Mouse (Mus musculus) large intestine, adult 2 months (tissue): ENCODE data around the gene Psenen. TPM values are rescaled to one million over a fixed set of nuclear protein-coding genes. Genes with fewer than 3 reads are reported as not detected.

Source experiments
- DNase-seq: peaks from one replicate; pipeline ENCODE4 v3.0.0-alpha.2; 2012; ENCODE audit warnings: low read depth, low spot score
- WGBS: fragments of 180-500 bp; shearing (Covaris S2); methylation state at CpG from one replicate; pipeline ENCODE4 v1.1.7; 2018; 5-methylcytosine and 5-hydroxymethylcytosine counted together
- polyA plus RNA-seq: library from polyadenylated mRNA; depleted of rRNA; stranded (reverse); fragments of >200 nt; gene quantifications from 2 replicates; pipeline ENCODE4 v1.2.3, GENCODE M21; 2012; rRNA removed

Gene Psenen
- polyA plus RNA-seq, result 186 and 239 TPM in 2 replicates

GRCm38 (mm10) chr7:30563117-30563905, at the start of gene Psenen, which contains the start of the genes U2af1l4 and Gm49396:
Gene Psenen, minus strand, starts transcription at chr7:30563627.
Gene U2af1l4, plus strand, starts transcription at chr7:30563301.
Gene Gm49396, plus strand, starts transcription at chr7:30563344.
- DNase-seq, result peak; percentile 94
- under 1% methylated on average over 45 of the region's 45 CpGs for WGBS

- WGBS, result 36% methylated on average over 8 of the region's 8 CpGs
- DNase-seq, result no peak
Measured at GRCm38 (mm10) chr7:30612654-30613402, 49.4 kb upstream of the Psenen start, which contains the start of gene Upk1a. Gene Upk1a, minus strand, starts transcription at chr7:30612847.

- no peak for DNase-seq
- WGBS, result 38% methylated on average over 7 of the region's 7 CpGs
Measured at GRCm38 (mm10) chr7:30610043-30610442, 46.6 kb upstream of the Psenen start.

DNA sequence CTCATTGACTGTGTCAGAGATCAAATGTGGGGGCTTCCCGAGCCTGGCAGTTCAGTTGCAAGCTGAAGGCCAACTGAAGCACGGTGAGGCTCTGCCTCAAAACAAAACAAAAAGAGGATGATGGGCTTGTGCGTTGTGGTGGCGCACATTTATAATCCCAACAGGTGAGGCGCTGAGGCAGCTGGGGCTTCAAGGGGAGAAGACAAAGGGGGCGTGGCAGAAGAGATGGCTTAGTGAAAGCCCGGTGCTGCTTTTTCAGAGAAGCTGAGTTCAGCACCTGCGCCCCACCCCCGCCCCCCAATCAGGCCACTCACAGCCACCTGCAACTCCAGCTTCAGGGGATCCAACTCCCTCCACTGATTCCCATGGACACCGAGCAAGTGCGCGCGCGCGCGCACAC, 45.0 kb upstream of the Psenen start:
- no peak for DNase-seq

GRCm38 (mm10) chr7:30607706-30608309, 44.4 kb upstream of the Psenen start:
- 20% methylated on average over 8 of the region's 8 CpGs for WGBS
- DNase-seq, result no peak

More for the DNA sequence above, 45.0 kb upstream of the Psenen start:
- WGBS, result 57% methylated on average over 16 of the region's 16 CpGs

GRCm38 (mm10) chr7:30604944-30605343, 41.5 kb upstream of the Psenen start:
- 81% methylated on average over 8 of the region's 8 CpGs for WGBS
- no peak for DNase-seq

DNA sequence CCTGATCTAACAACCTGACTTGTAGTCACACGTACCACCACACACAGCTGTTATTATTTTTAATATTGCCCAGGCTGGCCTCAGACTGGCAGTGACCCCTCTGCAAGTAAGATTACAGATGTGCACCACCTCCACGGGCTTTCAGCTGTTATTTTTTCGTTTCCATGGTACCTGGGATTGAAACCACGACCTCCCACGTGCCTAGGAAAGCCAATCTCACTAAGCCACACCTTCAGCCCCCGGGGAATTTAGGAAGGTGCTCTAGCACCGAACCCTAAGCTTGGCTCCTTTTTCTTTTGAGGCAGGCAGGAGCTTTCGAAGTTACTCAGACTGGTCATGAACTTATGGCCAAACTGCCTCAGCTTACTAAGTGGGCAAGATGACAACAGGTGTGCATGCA, 41.0 kb upstream of the Psenen start:
- DNase-seq, result no peak
- 63% methylated on average over 8 of the region's 8 CpGs for WGBS

GRCm38 (mm10) chr7:30602583-30602982, 39.2 kb upstream of the Psenen start:
- 3% methylated on average over 3 of the region's 3 CpGs for WGBS
- peak; percentile 72 for DNase-seq

GRCm38 (mm10) chr7:30600651-30601050, 37.2 kb upstream of the Psenen start:
- WGBS, result 42% methylated on average over 7 of the region's 7 CpGs
- no peak for DNase-seq

DNA sequence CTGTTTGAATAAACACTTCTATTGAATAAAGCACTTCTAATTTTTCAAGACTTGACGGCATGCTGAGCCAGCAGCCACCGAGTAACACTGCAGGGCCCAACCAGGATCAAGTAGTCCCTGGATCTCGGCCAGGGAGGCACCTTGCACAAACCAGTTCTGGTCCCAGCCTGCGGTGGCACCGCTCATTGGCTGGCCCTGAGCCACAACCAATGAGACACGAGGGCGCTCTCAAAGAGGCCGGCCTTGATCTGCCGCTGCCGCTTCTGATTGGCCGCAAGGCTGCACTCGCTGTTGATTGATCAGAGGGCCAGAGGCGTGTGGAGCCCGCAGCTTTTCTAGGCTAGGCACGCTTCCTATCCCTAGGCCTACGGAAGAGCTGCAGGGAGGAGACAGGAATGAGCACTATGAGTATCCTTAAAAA, 36.5 kb upstream of the Psenen start:
- peak; percentile 98 for DNase-seq
- WGBS, result 3% methylated on average over 16 of the region's 16 CpGs

- no peak for DNase-seq
- WGBS, result 93% methylated on average over 12 of the region's 12 CpGs
Measured at GRCm38 (mm10) chr7:30598786-30599185, 35.4 kb upstream of the Psenen start, which contains the start of gene Zbtb32. Gene Zbtb32, minus strand, starts transcription at chr7:30598909.

DNA sequence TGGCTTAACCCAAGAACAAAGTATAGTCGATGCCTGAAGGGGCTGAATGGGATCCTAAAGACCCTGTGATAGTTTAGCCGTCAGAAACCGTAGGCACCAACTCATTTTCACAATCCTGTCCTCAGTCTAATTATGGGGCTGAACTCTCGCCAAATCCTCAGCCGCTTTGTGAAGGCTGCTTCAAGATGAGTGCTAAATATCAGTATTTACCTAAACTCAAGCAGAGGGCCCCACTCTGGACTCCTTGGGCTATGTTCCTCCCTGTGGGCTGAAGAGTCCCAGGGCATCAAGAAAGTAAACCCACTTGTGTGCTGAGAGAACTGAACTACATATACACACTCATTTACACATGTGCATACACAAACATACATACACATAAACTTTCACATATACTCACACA, 33.4 kb upstream of the Psenen start:
- WGBS, result 79% methylated on average over 5 of the region's 5 CpGs
- no peak for DNase-seq

GRCm38 (mm10) chr7:30596093-30596492, 32.7 kb upstream of the Psenen start:
- no peak for DNase-seq
- WGBS, result 79% methylated on average over 5 of the region's 5 CpGs

DNA sequence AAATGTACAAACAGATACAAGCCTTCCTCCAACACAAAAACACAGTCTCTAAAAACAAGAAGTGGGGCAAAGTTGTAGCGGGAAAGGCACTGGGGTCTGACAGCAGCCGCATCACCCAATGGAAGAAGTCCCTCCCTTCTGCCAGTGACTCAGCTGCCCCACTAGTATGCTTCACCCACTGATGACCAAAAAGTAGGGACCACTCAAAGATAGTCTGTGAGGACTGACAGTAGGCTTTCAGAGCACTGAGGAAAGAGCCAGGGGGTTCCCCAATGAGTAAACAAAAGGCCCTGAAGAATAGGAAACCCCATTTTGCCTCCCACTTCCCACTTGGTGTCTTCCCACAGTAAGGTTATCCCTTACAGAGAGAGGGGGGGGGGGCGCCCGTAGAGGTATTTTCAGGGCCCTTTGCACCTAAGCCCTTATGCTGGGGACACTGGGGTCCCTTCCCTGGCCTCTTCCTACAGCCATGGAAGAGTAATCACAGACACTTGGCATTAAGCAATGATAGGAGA, 31.1 kb upstream of the Psenen start:
- WGBS, result 75% methylated on average over 4 of the region's 4 CpGs
- no peak for DNase-seq

DNA sequence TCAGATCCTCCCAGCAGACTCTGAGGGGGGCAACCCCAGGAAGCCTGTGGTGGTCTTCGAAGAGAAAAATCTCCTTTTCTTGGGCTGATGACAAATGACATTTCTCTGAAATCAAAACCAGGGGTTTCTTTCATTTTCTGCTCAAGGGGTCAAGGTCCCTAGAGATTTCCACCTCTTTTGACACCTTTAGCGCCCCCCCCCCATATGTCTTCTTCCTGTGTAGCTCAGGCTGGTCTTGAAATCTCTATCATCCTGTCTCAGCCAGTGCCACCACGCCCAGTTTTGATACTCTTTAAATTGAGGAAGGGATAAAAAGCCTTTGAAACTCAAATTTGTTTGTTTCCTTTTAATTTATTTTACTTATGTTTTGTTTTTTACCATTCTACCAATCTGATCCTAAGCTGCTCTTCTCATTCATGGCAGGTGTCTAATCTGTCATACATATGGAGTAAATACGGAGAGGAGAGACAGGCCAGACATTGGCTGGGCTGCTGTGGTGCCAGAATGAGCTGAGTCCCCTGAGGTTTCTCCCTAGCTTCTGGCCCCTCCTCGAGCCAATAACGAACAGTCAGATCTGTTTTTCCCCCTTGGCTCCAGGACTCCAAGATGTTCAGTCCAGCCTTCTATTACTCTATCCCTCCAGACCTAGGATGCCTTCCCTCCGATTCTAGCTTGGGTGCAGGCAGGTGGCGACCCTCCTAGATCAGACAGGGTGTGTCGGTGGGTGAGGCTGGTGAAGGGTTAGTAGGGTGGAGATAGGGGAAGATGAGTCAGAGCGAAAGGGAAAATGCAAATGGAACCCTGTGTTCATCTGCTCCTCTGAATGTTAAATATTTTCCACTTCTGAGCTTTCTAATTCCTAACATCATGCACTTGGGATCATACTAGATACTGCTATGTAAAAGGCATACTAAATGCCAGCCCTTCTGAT, 30.4 kb upstream of the Psenen start:
- 59% methylated on average over 10 of the region's 10 CpGs for WGBS
- no peak for DNase-seq

GRCm38 (mm10) chr7:30592772-30593423, 29.5 kb upstream of the Psenen start:
- 74% methylated on average over 5 of the region's 5 CpGs for WGBS

GRCm38 (mm10) chr7:30591605-30591951, 28.2 kb upstream of the Psenen start:
- DNase-seq, result no peak
- 82% methylated on average over 4 of the region's 4 CpGs for WGBS

More at GRCm38 (mm10) chr7:30592772-30593423, 29.5 kb upstream of the Psenen start:
- no peak for DNase-seq

DNA sequence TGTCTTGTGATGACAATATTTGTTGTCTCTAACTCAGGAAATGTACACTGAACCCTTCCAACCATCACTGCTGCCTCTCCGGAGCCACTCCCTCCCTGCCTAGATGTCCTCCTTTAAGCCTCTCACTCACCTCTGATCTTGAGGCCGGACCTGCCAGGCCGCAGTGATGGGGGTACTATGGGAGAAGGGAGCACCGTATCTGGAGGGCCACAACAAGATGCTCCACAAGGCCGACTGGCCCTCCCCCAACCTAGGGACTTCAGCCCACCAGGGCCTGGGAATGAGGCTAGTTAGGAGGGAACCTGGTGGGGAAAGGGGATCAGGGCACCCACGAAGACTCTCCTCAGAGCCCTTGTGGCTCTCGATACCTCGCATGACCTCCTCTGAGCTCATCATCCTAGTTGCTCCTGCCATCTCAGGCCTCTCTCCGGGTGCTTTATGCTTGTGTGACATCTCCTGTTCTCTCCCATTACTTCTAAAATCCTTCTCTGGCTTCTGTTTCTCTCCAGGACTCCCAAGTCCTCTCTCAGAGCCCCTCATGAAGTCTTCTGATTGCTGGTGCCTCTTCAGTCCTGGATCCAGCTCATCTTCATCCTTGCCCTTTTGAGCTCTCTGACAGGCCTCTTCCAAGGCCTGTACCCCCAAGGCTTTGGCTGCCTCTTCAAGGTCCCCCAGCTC, 27.6 kb upstream of the Psenen start:
- no peak for DNase-seq
- 81% methylated on average over 9 of the region's 9 CpGs for WGBS
